Mouse (Mus musculus): ENCODE data around the gene Smc5. TPM values are rescaled to one million over a fixed set of nuclear protein-coding genes. Genes with fewer than 3 reads are reported as not detected.

The Smc5 gene
- polyA plus RNA-seq, 1 experiment from 2014 or later, result 41.9 TPM

- no peak for ATAC-seq (ENCODE audit: low FRiP score, low TSS enrichment)
- Histone ChIP-seq H3K36me3 (ENCODE audit: control insufficient read depth, insufficient read depth, low read length) (peaks cover 34% of the 10 kb centered on the region), H3K27me3 (ENCODE audit: control insufficient read depth, insufficient read depth, low read length) (no peaks in the 10 kb centered on the region), H3K4me1 (ENCODE audit: control insufficient read depth, insufficient read depth, low read length) (no peaks in the 10 kb centered on the region), H3K4me3 (ENCODE audit: low read length) (no peak overlapping the region), H3K9me3 (ENCODE audit: control insufficient read depth, low read length) (peaks cover 6% of the 10 kb centered on the region; the same call in 1 of the 2 replicates), H3K27ac (ENCODE audit: low read depth, low read length) (no peak overlapping the region), H3K4me2 (replicated peaks; ENCODE audit: low read depth, low read length) (no peak overlapping the region), H3K9ac (ENCODE audit: low read depth, low read length) (no peak overlapping the region)
- 93% methylated on average over 3 of the region's 3 CpGs for WGBS
Measured at GRCm38 (mm10) chr19:23203505-23204053, 70.1 kb downstream of the Smc5 start.

GRCm38 (mm10) chr19:23202106-23202505, 71.6 kb downstream of the Smc5 start:
- H3K27me3 ChIP-seq (ENCODE audit: control insufficient read depth, insufficient read depth, low read length), result no peaks in the 10 kb centered on the region
- H3K4me1 ChIP-seq (ENCODE audit: control insufficient read depth, insufficient read depth, low read length), result no peaks in the 10 kb centered on the region
- no peak overlapping the region for H3K4me2 ChIP-seq (replicated peaks; ENCODE audit: low read depth, low read length)
- peaks cover 6% of the 10 kb centered on the region; the same call in 1 of the 2 replicates for H3K9me3 ChIP-seq (ENCODE audit: control insufficient read depth, low read length)
- H3K9ac ChIP-seq (ENCODE audit: low read depth, low read length), result no peak overlapping the region
- no peak overlapping the region for H3K4me3 ChIP-seq (ENCODE audit: low read length)
- H3K27ac ChIP-seq (ENCODE audit: low read depth, low read length), result no peak overlapping the region
- WGBS, result 93% methylated on average over 5 of the region's 5 CpGs
- peaks cover 26% of the 10 kb centered on the region for H3K36me3 ChIP-seq (ENCODE audit: control insufficient read depth, insufficient read depth, low read length)
- ATAC-seq (ENCODE audit: low FRiP score, low TSS enrichment), result no peak

- Histone ChIP-seq H3K36me3 (ENCODE audit: control insufficient read depth, insufficient read depth, low read length) (no peaks in the 10 kb centered on the region), H3K27me3 (ENCODE audit: control insufficient read depth, insufficient read depth, low read length) (no peaks in the 10 kb centered on the region), H3K9ac (ENCODE audit: low read depth, low read length) (no peak overlapping the region), H3K9me3 (ENCODE audit: control insufficient read depth, low read length) (no peaks in the 10 kb centered on the region), H3K4me1 (ENCODE audit: control insufficient read depth, insufficient read depth, low read length) (no peaks in the 10 kb centered on the region), H3K4me2 (replicated peaks; ENCODE audit: low read depth, low read length) (no peak overlapping the region), H3K4me3 (ENCODE audit: low read length) (no peak overlapping the region), H3K27ac (ENCODE audit: low read depth, low read length) (no peak overlapping the region)
- no peak for ATAC-seq (ENCODE audit: low FRiP score, low TSS enrichment)
- WGBS, result 79% methylated on average over 3 of the region's 3 CpGs
Measured at GRCm38 (mm10) chr19:23193076-23193475, 80.6 kb downstream of the Smc5 start.

- no peaks in the 10 kb centered on the region for H3K9me3 ChIP-seq (ENCODE audit: control insufficient read depth, low read length)
Measured at GRCm38 (mm10) chr19:23191486-23191885, 82.2 kb downstream of the Smc5 start.

GRCm38 (mm10) chr19:23189744-23190143, 84.0 kb downstream of the Smc5 start:
- no peak for ATAC-seq (ENCODE audit: low FRiP score, low TSS enrichment)
- whole genome bisulfite sequencing, result 75% methylated on average over 1 of the region's 1 CpGs
- Histone ChIP-seq H3K27ac (ENCODE audit: low read depth, low read length) (no peak overlapping the region), H3K9me3 (ENCODE audit: control insufficient read depth, low read length) (no peaks in the 10 kb centered on the region), H3K4me1 (ENCODE audit: control insufficient read depth, insufficient read depth, low read length) (no peaks in the 10 kb centered on the region), H3K27me3 (ENCODE audit: control insufficient read depth, insufficient read depth, low read length) (no peaks in the 10 kb centered on the region), H3K9ac (ENCODE audit: low read depth, low read length) (no peak overlapping the region), H3K4me3 (ENCODE audit: low read length) (no peak overlapping the region), H3K36me3 (ENCODE audit: control insufficient read depth, insufficient read depth, low read length) (no peaks in the 10 kb centered on the region), H3K4me2 (replicated peaks; ENCODE audit: low read depth, low read length) (no peak overlapping the region)

More at GRCm38 (mm10) chr19:23191486-23191885, 82.2 kb downstream of the Smc5 start:
- no peaks in the 10 kb centered on the region for H3K27me3 ChIP-seq (ENCODE audit: control insufficient read depth, insufficient read depth, low read length)
- H3K4me1 ChIP-seq (ENCODE audit: control insufficient read depth, insufficient read depth, low read length), result no peaks in the 10 kb centered on the region
- H3K27ac ChIP-seq (ENCODE audit: low read depth, low read length), result no peak overlapping the region
- 89% methylated on average over 6 of the region's 6 CpGs for WGBS
- ATAC-seq (ENCODE audit: low FRiP score, low TSS enrichment), result no peak
- H3K36me3 ChIP-seq (ENCODE audit: control insufficient read depth, insufficient read depth, low read length), result no peaks in the 10 kb centered on the region
- no peak overlapping the region for H3K4me2 ChIP-seq (replicated peaks; ENCODE audit: low read depth, low read length)
- H3K9ac ChIP-seq (ENCODE audit: low read depth, low read length), result no peak overlapping the region
- H3K4me3 ChIP-seq (ENCODE audit: low read length), result no peak overlapping the region

- no peak overlapping the region for H3K4me3 ChIP-seq (ENCODE audit: low read length)
- H3K9ac ChIP-seq (ENCODE audit: low read depth, low read length), result no peak overlapping the region
- H3K27me3 ChIP-seq (ENCODE audit: control insufficient read depth, insufficient read depth, low read length), result no peaks in the 10 kb centered on the region
- ATAC-seq (ENCODE audit: low FRiP score, low TSS enrichment), result no peak
- H3K9me3 ChIP-seq (ENCODE audit: control insufficient read depth, low read length), result no peaks in the 10 kb centered on the region
- H3K27ac ChIP-seq (ENCODE audit: low read depth, low read length), result no peak overlapping the region
- no peaks in the 10 kb centered on the region for H3K4me1 ChIP-seq (ENCODE audit: control insufficient read depth, insufficient read depth, low read length)
- no peak overlapping the region for H3K4me2 ChIP-seq (replicated peaks; ENCODE audit: low read depth, low read length)
- H3K36me3 ChIP-seq (ENCODE audit: control insufficient read depth, insufficient read depth, low read length), result no peaks in the 10 kb centered on the region
- 85% methylated on average over 7 of the region's 7 CpGs for WGBS
Measured at GRCm38 (mm10) chr19:23188986-23189385, 84.7 kb downstream of the Smc5 start.

GRCm38 (mm10) chr19:23187732-23188131, 86.0 kb downstream of the Smc5 start:
- Histone ChIP-seq H3K27ac (ENCODE audit: low read depth, low read length) (no peak overlapping the region), H3K4me3 (ENCODE audit: low read length) (no peak overlapping the region), H3K27me3 (ENCODE audit: control insufficient read depth, insufficient read depth, low read length) (no peaks in the 10 kb centered on the region), H3K36me3 (ENCODE audit: control insufficient read depth, insufficient read depth, low read length) (no peaks in the 10 kb centered on the region), H3K4me2 (replicated peaks; ENCODE audit: low read depth, low read length) (no peak overlapping the region), H3K9me3 (ENCODE audit: control insufficient read depth, low read length) (no peaks in the 10 kb centered on the region), H3K9ac (ENCODE audit: low read depth, low read length) (no peak overlapping the region), H3K4me1 (ENCODE audit: control insufficient read depth, insufficient read depth, low read length) (no peaks in the 10 kb centered on the region)
- ATAC-seq (ENCODE audit: low FRiP score, low TSS enrichment), result no peak
- WGBS, result 88% methylated on average over 6 of the region's 6 CpGs

GRCm38 (mm10) chr19:23184068-23184467, 89.6 kb downstream of the Smc5 start:
- Histone ChIP-seq H3K9ac (ENCODE audit: low read depth, low read length) (no peak overlapping the region), H3K4me2 (replicated peaks; ENCODE audit: low read depth, low read length) (no peak overlapping the region), H3K9me3 (ENCODE audit: control insufficient read depth, low read length) (no peaks in the 10 kb centered on the region), H3K36me3 (ENCODE audit: control insufficient read depth, insufficient read depth, low read length) (no peaks in the 10 kb centered on the region), H3K27me3 (ENCODE audit: control insufficient read depth, insufficient read depth, low read length) (no peaks in the 10 kb centered on the region), H3K4me1 (ENCODE audit: control insufficient read depth, insufficient read depth, low read length) (no peaks in the 10 kb centered on the region), H3K4me3 (ENCODE audit: low read length) (no peak overlapping the region), H3K27ac (ENCODE audit: low read depth, low read length) (no peak overlapping the region)
- ATAC-seq (ENCODE audit: low FRiP score, low TSS enrichment), result no peak
- 58% methylated on average over 4 of the region's 4 CpGs for WGBS

- H3K9me3 ChIP-seq (ENCODE audit: control insufficient read depth, low read length), result no peaks in the 10 kb centered on the region
- H3K4me2 ChIP-seq (replicated peaks; ENCODE audit: low read depth, low read length), result no peak overlapping the region
- H3K27me3 ChIP-seq (ENCODE audit: control insufficient read depth, insufficient read depth, low read length), result no peaks in the 10 kb centered on the region
- H3K4me1 ChIP-seq (ENCODE audit: control insufficient read depth, insufficient read depth, low read length), result no peaks in the 10 kb centered on the region
- no peak for ATAC-seq (ENCODE audit: low FRiP score, low TSS enrichment)
- no peak overlapping the region for H3K4me3 ChIP-seq (ENCODE audit: low read length)
- no peak overlapping the region for H3K9ac ChIP-seq (ENCODE audit: low read depth, low read length)
- no peaks in the 10 kb centered on the region for H3K36me3 ChIP-seq (ENCODE audit: control insufficient read depth, insufficient read depth, low read length)
- H3K27ac ChIP-seq (ENCODE audit: low read depth, low read length), result no peak overlapping the region
- 95% methylated on average over 4 of the region's 4 CpGs for WGBS
Measured at GRCm38 (mm10) chr19:23183493-23183892, 90.2 kb downstream of the Smc5 start.
